10 mouse cellular contexts compared by ENCODE assay signal in genomic region chr4:155279926-155280767, GRCm38 (mm10). TPM values are rescaled to one million over a fixed set of nuclear protein-coding genes. Genes with fewer than 3 reads are reported as not detected.
A peak's percentile ranks its signal among the peaks of the same experiment; 100 is the strongest.
DNase-seq lines count a peak whose midpoint lies in the region; ATAC-seq and TF ChIP-seq lines count a peak whose summit lies in the region.
"Had no signal": no experiment of that assay in that cellular context is flagged by ENCODE, and none has a peak within 500 bp of the region (broad histone marks: within the 10 kb centered on the region; RNA-seq: fewer than 3 reads in every experiment).

No protein-coding gene starts in this region.

- no peak overlapping the region for H3K4me3 ChIP-seq in layer of hippocampus, adult 2 months
- no peak overlapping the region for H3K4me3 ChIP-seq in MEL (ENCODE audit: control insufficient read depth in 1 of 2, insufficient read depth in 1 of 2, low read depth in 2 of 2, low read length in 2 of 2)
- no peak overlapping the region for H3K4me3 ChIP-seq in kidney, embryonic 16.5 days (ENCODE audit: low read length)
- H3K4me3 ChIP-seq: gastrocnemius, adult 2 months had no signal

- TF ChIP-seq CTCF in layer of hippocampus, adult 2 months (conservative IDR thresholded peaks at IDR 0.05), result no peak
- no peak for TF ChIP-seq CTCF in MEL (IDR thresholded peaks at IDR 0.05 in 2 of 3, conservative IDR thresholded peaks at IDR 0.05 in 1 of 3; ENCODE audit: control insufficient read depth in 1 of 3, insufficient read depth in 1 of 3, low read depth in 2 of 3, low read length in 3 of 3, poor library complexity in 1 of 3, severe bottlenecking in 1 of 3)

- H3K9ac ChIP-seq in MEL (ENCODE audit: control insufficient read depth, low read depth, low read length, poor library complexity, severe bottlenecking), result no peak overlapping the region
- H3K9ac ChIP-seq in kidney, embryonic 16.5 days (replicated peaks; ENCODE audit: low read length), result no peak overlapping the region
- H3K9ac ChIP-seq: liver, embryonic 14.5 days had no signal

- H3K4me2 ChIP-seq in kidney, embryonic 16.5 days (replicated peaks; ENCODE audit: low read depth, low read length), result no peak overlapping the region

- peak; percentile 66; the same call in 1 of the 2 replicates for ATAC-seq in kidney, embryonic 16.5 days (ENCODE audit: low FRiP score, low TSS enrichment)
- no peak for ATAC-seq in monocyte, adult 5-6 weeks (replicated peaks; ENCODE audit: insufficient number of reproducible peaks, low FRiP score, low TSS enrichment, poor library complexity, severe bottlenecking)

- TF ChIP-seq RAD21 in MEL (IDR thresholded peaks at IDR 0.05; ENCODE audit: low read depth, low read length), result no peak

- WGBS in kidney, embryonic 16.5 days, result 52% methylated on average over 16 of the region's 16 CpGs

- peaks cover 0 to 1% of the 10 kb centered on the region in 2 experiments; a peak in 1 of 4 replicates for H3K27me3 ChIP-seq in MEL (ENCODE audit: control insufficient read depth in 1 of 2, insufficient read depth in 2 of 2, low read length in 2 of 2)
- no peaks in the 10 kb centered on the region for H3K27me3 ChIP-seq in kidney, embryonic 16.5 days (ENCODE audit: insufficient read depth, low read length)

- H3K27ac ChIP-seq in layer of hippocampus, adult 2 months, result peak overlapping the region; percentile 87
- H3K27ac ChIP-seq in MEL (ENCODE audit: control insufficient read depth, low read depth, low read length), result no peak overlapping the region
- 0 out of 2 replicates have a peak overlapping the region, but pooled peaks have one; percentile 33 for H3K27ac ChIP-seq in kidney, embryonic 16.5 days (ENCODE audit: low read length)
- H3K27ac ChIP-seq: gastrocnemius, adult 2 months; liver, embryonic 14.5 days had no signal

- peak in 1 of 2 experiments; percentile 47 for DNase-seq in layer of hippocampus, adult 2 months (ENCODE audit: low spot score in 2 of 2)
- no peak for DNase-seq in layer of hippocampus, adult 18-20 months (ENCODE audit: low spot score in 2 of 2)
- peak; percentile 65 for DNase-seq in MEL (ENCODE audit: low read depth, low spot score)
- DNase-seq in adrenal gland, postnatal 25 days, result peak; percentile 71
- no peak for DNase-seq in ovary, postnatal 10 days (ENCODE audit: low spot score)
- DNase-seq in layer of hippocampus, postnatal 36 days, result no peak
- DNase-seq: gastrocnemius, adult 2 months had no signal

- H3K4me1 ChIP-seq in MEL (ENCODE audit: control insufficient read depth in 1 of 2, insufficient read depth in 2 of 2, low read length in 2 of 2), result peaks cover 0 to 16% of the 10 kb centered on the region in 2 experiments; a peak in 2 of 4 replicates
- H3K4me1 ChIP-seq in kidney, embryonic 16.5 days (ENCODE audit: insufficient read depth, low read length), result peaks cover 44% of the 10 kb centered on the region

- no peaks in the 10 kb centered on the region for H3K9me3 ChIP-seq in MEL (replicated peaks; ENCODE audit: insufficient read depth, low read length)
- no peaks in the 10 kb centered on the region for H3K9me3 ChIP-seq in kidney, embryonic 16.5 days (ENCODE audit: low read length)

- no peak for TF ChIP-seq POLR2A in MEL (IDR thresholded peaks at IDR 0.05; ENCODE audit: control insufficient read depth in 1 of 2, insufficient read depth in 1 of 2, low read depth in 1 of 2, low read length in 2 of 2, poor library complexity in 1 of 2)

- no peaks in the 10 kb centered on the region for H3K79me2 ChIP-seq in MEL (ENCODE audit: control insufficient read depth, insufficient read depth, low read length, poor library complexity)

- peaks cover 0 to 3% of the 10 kb centered on the region in 2 experiments; a peak in 2 of 4 replicates for H3K36me3 ChIP-seq in MEL (ENCODE audit: control insufficient read depth in 1 of 2, insufficient read depth in 2 of 2, low read length in 2 of 2)
- no peaks in the 10 kb centered on the region for H3K36me3 ChIP-seq in kidney, embryonic 16.5 days (ENCODE audit: insufficient read depth, low read length)

- no peak for TF ChIP-seq EP300 in MEL (IDR thresholded peaks at IDR 0.05; ENCODE audit: low read depth in 1 of 2, low read length in 2 of 2)

TF ChIP-seq in MEL, 35 proteins besides CTCF, POLR2A, EP300 and RAD21:
- TF ChIP-seq UBTF (IDR thresholded peaks at IDR 0.05; ENCODE audit: borderline replicate concordance, insufficient read depth, low read depth, low read length) (no peak), SMC3 (IDR thresholded peaks at IDR 0.05; ENCODE audit: low read depth, low read length) (no peak), SIN3A (IDR thresholded peaks at IDR 0.05; ENCODE audit: low read length) (no peak), GATA1 (IDR thresholded peaks at IDR 0.05; ENCODE audit: low read depth, low read length) (0 out of 2 replicates have a peak, but pooled peaks have one; percentile 53), ZNF384 (IDR thresholded peaks at IDR 0.05; ENCODE audit: low read depth, low read length) (no peak), MAX (IDR thresholded peaks at IDR 0.05; ENCODE audit: low read length) (no peak), BHLHE40 (IDR thresholded peaks at IDR 0.05; ENCODE audit: borderline replicate concordance, low read depth, low read length) (peak; percentile 78), ZMIZ1 (IDR thresholded peaks at IDR 0.05; ENCODE audit: low read depth, low read length) (no peak), NRF1 (IDR thresholded peaks at IDR 0.05; ENCODE audit: insufficient read depth, low read depth, low read length, poor library complexity, severe bottlenecking) (no peak), TBP (IDR thresholded peaks at IDR 0.05; ENCODE audit: low read depth, low read length) (no peak), ETS1 (IDR thresholded peaks at IDR 0.05; ENCODE audit: low read depth, low read length) (no peak), E2F4 (IDR thresholded peaks at IDR 0.05; ENCODE audit: borderline replicate concordance, low read depth, low read length) (no peak)
TF ChIP-seq in MEL: peak in this region for 2.

RNA-seq across cellular contexts. Expression of gene Faap20, which starts 30.5 kb away (rescaled TPM):
- 10 to 100 TPM; 29.2 to 34.3 TPM for total RNA-seq in layer of hippocampus, adult 2 months (2021)
- 10 to 100 TPM; 27.5 to 31.8 TPM for total RNA-seq in layer of hippocampus, adult 18-20 months (2021)
- 14.1 and 18.6 TPM in 2 replicates for total RNA-seq in MEL (2012; rRNA removed)
- 10 to 100 TPM in 1 of 2 experiments, not detected in 1; 34.4 TPM for polyA plus RNA-seq in MEL (2012; ENCODE audit: insufficient read depth in 1 of 2, insufficient read length in 2 of 2, low read depth in 1 of 2, low replicate concordance in 2 of 2, missing spikeins in 1 of 2)
- total RNA-seq in adrenal gland, postnatal 25 days (2021), result 45.9 and 55.2 TPM in 2 replicates
- 77.4 and 77.8 TPM in 2 replicates for polyA plus RNA-seq in kidney, embryonic 16.5 days (2015; fragmentation: Nextera tagmentation; extraction: Ambion mirVana)
- total RNA-seq in layer of hippocampus, postnatal 36 days (2021), result 10 to 100 TPM; 30.9 to 35.1 TPM
- 15.4 to 17.5 TPM (median 17.0 TPM) in 3 replicates for total RNA-seq in monocyte, adult 5-6 weeks (2017)

RNA-seq across cellular contexts. Expression of gene Ski, which starts 57.8 kb away (rescaled TPM):
- 100 to 1,000 TPM; 128 to 136 TPM for total RNA-seq in layer of hippocampus, adult 2 months (2021)
- total RNA-seq in layer of hippocampus, adult 18-20 months (2021), result 100 to 1,000 TPM; 136 to 138 TPM
- total RNA-seq in MEL (2012; rRNA removed), result 6.2 and 6.9 TPM in 2 replicates
- 10 to 100 TPM in 1 of 2 experiments, not detected in 1; 16.1 TPM for polyA plus RNA-seq in MEL (2012; ENCODE audit: insufficient read depth in 1 of 2, insufficient read length in 2 of 2, low read depth in 1 of 2, low replicate concordance in 2 of 2, missing spikeins in 1 of 2)
- 73.5 and 93.3 TPM in 2 replicates for total RNA-seq in adrenal gland, postnatal 25 days (2021)
- 14.5 and 15.9 TPM in 2 replicates for polyA plus RNA-seq in kidney, embryonic 16.5 days (2015; fragmentation: Nextera tagmentation; extraction: Ambion mirVana)
- total RNA-seq in layer of hippocampus, postnatal 36 days (2021), result 100 to 1,000 TPM; 126 to 132 TPM
- total RNA-seq in monocyte, adult 5-6 weeks (2017), result 13.5 to 26.2 TPM (median 17.7 TPM) in 3 replicates

Comparison
In these comparisons a context has a peak if more than half of its experiments do, and no peak if none do; other contexts are left out.
1. DNase-seq: peak in MEL (single experiment) and adrenal gland, postnatal 25 days (single experiment); none in layer of hippocampus, adult 18-20 months (0 of 2), ovary, postnatal 10 days (single experiment) and layer of hippocampus, postnatal 36 days (0 of 2).